Comparison of ENCODE assay signal across 13 mouse cellular contexts in genomic region chr7:84361086-84361684, GRCm38 (mm10). TPM values are rescaled to one million over a fixed set of nuclear protein-coding genes. Genes with fewer than 3 reads are reported as not detected.
A peak's percentile ranks its signal among the peaks of the same experiment; 100 is the strongest.
DNase-seq lines count a peak whose midpoint lies in the region; ATAC-seq and TF ChIP-seq lines count a peak whose summit lies in the region.
"Had no signal": no experiment of that assay in that cellular context is flagged by ENCODE, and none has a peak within 500 bp of the region (broad histone marks: within the 10 kb centered on the region; RNA-seq: fewer than 3 reads in every experiment).

No protein-coding gene starts in this region.

- no peak overlapping the region for H3K4me3 ChIP-seq in hindbrain, postnatal 0 days (ENCODE audit: low read length)
- H3K4me3 ChIP-seq in hindbrain, embryonic 12.5 days = no peak overlapping the region
- H3K4me3 ChIP-seq in heart, embryonic 10.5 days = no peak overlapping the region
- H3K4me3 ChIP-seq: forebrain, embryonic 12.5 days; limb, embryonic 10.5 days; lung, embryonic 15.5 days; myocyte had no signal

- H3K4me2 ChIP-seq in hindbrain, postnatal 0 days (ENCODE audit: low read depth, low read length) = no peak overlapping the region
- no peak overlapping the region for H3K4me2 ChIP-seq in hindbrain, embryonic 12.5 days (replicated peaks)
- H3K4me2 ChIP-seq: forebrain, embryonic 12.5 days; lung, embryonic 15.5 days had no signal

- no peak for ATAC-seq in hindbrain, postnatal 0 days
- no peak for ATAC-seq in hindbrain, embryonic 12.5 days (ENCODE audit: low FRiP score)

- H3K36me3 ChIP-seq in hindbrain, postnatal 0 days (ENCODE audit: insufficient read depth, low read length) = 0 out of 2 replicates have a peak, but pooled peaks cover 4% of the 10 kb centered on the region
- peaks cover 30% of the 10 kb centered on the region for H3K36me3 ChIP-seq in hindbrain, embryonic 12.5 days
- no peaks in the 10 kb centered on the region for H3K36me3 ChIP-seq in heart, embryonic 10.5 days
- H3K36me3 ChIP-seq: lung, embryonic 15.5 days had no signal

- no peak overlapping the region; the same call in 1 of the 2 replicates for H3K27ac ChIP-seq in hindbrain, postnatal 0 days
- no peak overlapping the region for H3K27ac ChIP-seq in hindbrain, embryonic 12.5 days
- no peak overlapping the region for H3K27ac ChIP-seq in heart, embryonic 10.5 days
- H3K27ac ChIP-seq: forebrain, embryonic 12.5 days; limb, embryonic 10.5 days; lung, embryonic 15.5 days had no signal

- 73% methylated on average over 10 of the region's 10 CpGs for WGBS in hindbrain, postnatal 0 days
- WGBS in hindbrain, embryonic 12.5 days = 68% methylated on average over 10 of the region's 10 CpGs
- WGBS in heart, embryonic 10.5 days = 75% methylated on average over 10 of the region's 10 CpGs

- no peak for TF ChIP-seq CTCF in hindbrain, postnatal 0 days (IDR thresholded peaks at IDR 0.05; ENCODE audit: low read depth)

- no peak overlapping the region for H3K9ac ChIP-seq in hindbrain, postnatal 0 days (replicated peaks; ENCODE audit: low read length)
- no peak overlapping the region for H3K9ac ChIP-seq in hindbrain, embryonic 12.5 days
- H3K9ac ChIP-seq: forebrain, embryonic 12.5 days; lung, embryonic 15.5 days had no signal

- peaks cover under 1% of the 10 kb centered on the region; the same call in 1 of the 2 replicates for H3K4me1 ChIP-seq in hindbrain, postnatal 0 days (ENCODE audit: insufficient read depth, low read length)
- peaks cover 6% of the 10 kb centered on the region; the same call in 1 of the 2 replicates for H3K4me1 ChIP-seq in hindbrain, embryonic 12.5 days
- H3K4me1 ChIP-seq in heart, embryonic 10.5 days = peaks cover 8% of the 10 kb centered on the region; the same call in 1 of the 2 replicates
- H3K4me1 ChIP-seq: limb, embryonic 10.5 days had no signal

- DNase-seq in hindbrain, postnatal 0 days (ENCODE audit: low spot score) = peak; percentile 39
- DNase-seq in ES-CJ7 (ENCODE audit: low read depth, low spot score) (peak; percentile 61), R1 (ENCODE audit: low read depth, low spot score) (peak; percentile 96)
- DNase-seq in kidney, postnatal 25 days = peak; percentile 72 to 87
- DNase-seq in thymus, postnatal 36 days = no peak
- DNase-seq in heart, postnatal 14 days = no peak
- DNase-seq in heart, embryonic 10.5 days (ENCODE audit: low spot score) = no peak

- no peaks in the 10 kb centered on the region for H3K9me3 ChIP-seq in hindbrain, postnatal 0 days (ENCODE audit: low read length)
- no peaks in the 10 kb centered on the region for H3K9me3 ChIP-seq in hindbrain, embryonic 12.5 days (replicated peaks)
- no peaks in the 10 kb centered on the region for H3K9me3 ChIP-seq in heart, embryonic 10.5 days
- H3K9me3 ChIP-seq: forebrain, embryonic 12.5 days; limb, embryonic 10.5 days; lung, embryonic 15.5 days had no signal

- H3K27me3 ChIP-seq in hindbrain, postnatal 0 days (ENCODE audit: insufficient read depth, low read length) = no peaks in the 10 kb centered on the region
- no peaks in the 10 kb centered on the region for H3K27me3 ChIP-seq in hindbrain, embryonic 12.5 days
- H3K27me3 ChIP-seq in heart, embryonic 10.5 days (ENCODE audit: insufficient read depth, poor library complexity, severe bottlenecking) = no peaks in the 10 kb centered on the region
- H3K27me3 ChIP-seq: forebrain, embryonic 12.5 days; lung, embryonic 15.5 days had no signal

- intact Hi-C loops in heart, postnatal 14 days (cut with DNase I) = no loop called here

RNA-seq across cellular contexts. Expression of gene Arnt2, which starts 48.8 kb away (rescaled TPM):
- 126 and 128 TPM in 2 replicates for total RNA-seq in hindbrain, postnatal 0 days (2014; rRNA removed)
- 39.8 and 44.6 TPM in 2 replicates for polyA plus RNA-seq in hindbrain, postnatal 0 days (2015; fragmentation: Nextera tagmentation; extraction: Ambion mirVana)
- 57.6 and 64.2 TPM in 2 replicates for polyA plus RNA-seq in hindbrain, embryonic 12.5 days (2016; fragmentation: Nextera tagmentation; extraction: Ambion mirVana)
- total RNA-seq in heart, postnatal 14 days (2021) = under 1 TPM; 0.41 to 0.63 TPM
- polyA plus RNA-seq in heart, embryonic 10.5 days (2016; fragmentation: Nextera tagmentation; extraction: Ambion mirVana) = 2.7 and 4.7 TPM in 2 replicates
- total RNA-seq: granulocyte monocyte progenitor cell, adult 5-6 weeks had no signal

Comparison
In these comparisons a context has a peak if more than half of its experiments do, and no peak if none do; other contexts are left out.
1. DNase-seq: peak in hindbrain, postnatal 0 days (single experiment), ES-CJ7 (single experiment), R1 (single experiment) and kidney, postnatal 25 days (2 of 2); none in thymus, postnatal 36 days (0 of 2), heart, postnatal 14 days (0 of 2) and heart, embryonic 10.5 days (single experiment).